Mouse (Mus musculus) stomach, postnatal 0 days (tissue): ENCODE measurements around the gene Calcb.

Experiments
- CTCF ChIP-seq: IDR thresholded peaks from 2 replicates; pipeline ENCODE4 v1.5.1; 2016; ENCODE audit warnings: antibody characterized with exemption, low read depth, mild to moderate bottlenecking, moderate library complexity
- EP300 ChIP-seq: optimal IDR thresholded peaks from 2 replicates; pipeline ENCODE3; 2016; ENCODE audit warnings: antibody characterized with exemption

DNA sequence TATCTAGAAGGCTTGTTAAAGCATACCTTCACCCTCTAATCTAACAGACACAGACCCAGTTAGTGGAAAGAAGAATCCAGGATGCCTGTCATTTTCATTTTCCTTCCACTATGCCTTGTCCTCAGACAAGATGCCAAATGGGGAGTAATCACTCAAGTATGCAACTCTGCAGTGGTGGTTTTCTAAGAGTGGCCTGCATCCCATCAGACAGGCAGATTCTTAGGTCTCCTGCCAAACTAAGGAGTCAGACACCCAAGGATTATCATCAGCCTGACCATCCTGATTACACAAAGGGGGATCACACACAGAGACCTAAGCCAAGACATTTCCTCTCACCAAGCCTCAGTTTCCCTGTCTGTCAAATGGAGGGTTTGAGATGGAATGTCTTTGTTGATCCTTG lies 19.7 kb downstream of the Calcb start:
- TF ChIP-seq CTCF: no peak
- TF ChIP-seq EP300: no peak
